Mouse (Mus musculus): Measurements from ENCODE around the gene Daw1. TPM values are rescaled to one million over a fixed set of nuclear protein-coding genes. Genes with fewer than 3 reads are reported as not detected.

The Daw1 gene
- polyA plus RNA-seq, 1 experiment from 2014 or later = not detected

- H3K9me3 ChIP-seq (replicated peaks) = no peaks in the 10 kb centered on the region
- H3K36me3 ChIP-seq = no peaks in the 10 kb centered on the region
- no peak overlapping the region for H3K27ac ChIP-seq
- DNase-seq (ENCODE audit: low spot score) = no peak
- no peaks in the 10 kb centered on the region for H3K27me3 ChIP-seq (ENCODE audit: low read depth, poor library complexity, severe bottlenecking)
- no peak overlapping the region for H3K4me3 ChIP-seq
- no peaks in the 10 kb centered on the region for H3K4me1 ChIP-seq
Measured at GRCm38 (mm10) chr1:83224423-83224960, 64.9 kb downstream of the Daw1 start.

GRCm38 (mm10) chr1:83227946-83228345 is 68.4 kb downstream of the Daw1 start:
- Histone ChIP-seq H3K27me3 (ENCODE audit: low read depth, poor library complexity, severe bottlenecking) (no peaks in the 10 kb centered on the region), H3K27ac (no peak overlapping the region), H3K36me3 (no peaks in the 10 kb centered on the region), H3K4me1 (no peaks in the 10 kb centered on the region), H3K9me3 (replicated peaks) (no peaks in the 10 kb centered on the region), H3K4me3 (no peak overlapping the region)
- DNase-seq (ENCODE audit: low spot score) = no peak
- WGBS = 86% methylated on average over 3 of the region's 3 CpGs

DNA sequence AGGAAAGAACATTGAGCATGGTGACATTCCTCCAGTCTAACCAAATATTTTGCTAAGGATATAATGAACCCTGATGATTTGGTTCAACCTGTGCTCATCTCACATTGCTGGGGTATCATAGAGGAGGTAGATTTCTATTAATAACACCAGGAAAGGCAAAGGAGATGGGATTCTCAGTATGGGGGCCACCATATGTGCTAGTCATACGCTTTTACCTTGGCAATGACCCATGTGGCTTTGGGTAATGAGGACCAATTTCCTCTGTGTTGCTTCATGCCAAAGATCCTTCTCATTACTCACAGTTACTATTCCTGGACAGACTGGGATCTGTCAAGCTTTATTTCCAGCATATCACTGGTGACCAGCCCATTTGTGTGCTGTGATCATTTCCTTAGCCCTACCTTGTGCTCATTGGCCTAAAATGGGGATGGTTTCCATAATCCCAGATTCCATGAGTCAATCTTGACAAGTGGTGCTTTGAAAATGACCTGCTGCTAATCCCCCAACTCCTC is 88.7 kb downstream of the Daw1 start:
- Histone ChIP-seq H3K27me3 (ENCODE audit: low read depth, poor library complexity, severe bottlenecking) (no peaks in the 10 kb centered on the region), H3K9me3 (replicated peaks) (no peaks in the 10 kb centered on the region), H3K4me1 (no peaks in the 10 kb centered on the region), H3K27ac (no peak overlapping the region), H3K36me3 (no peaks in the 10 kb centered on the region), H3K4me3 (no peak overlapping the region)
- DNase-seq (ENCODE audit: low spot score) = no peak
- 83% methylated on average over 1 of the region's 1 CpGs for WGBS

- Histone ChIP-seq H3K9me3 (replicated peaks) (no peaks in the 10 kb centered on the region), H3K36me3 (no peaks in the 10 kb centered on the region), H3K27me3 (ENCODE audit: low read depth, poor library complexity, severe bottlenecking) (no peaks in the 10 kb centered on the region), H3K4me3 (no peak overlapping the region), H3K27ac (no peak overlapping the region), H3K4me1 (no peaks in the 10 kb centered on the region)
- 78% methylated on average over 1 of the region's 1 CpGs for WGBS
- DNase-seq (ENCODE audit: low spot score) = no peak
Measured at GRCm38 (mm10) chr1:83251746-83252145, 92.2 kb downstream of the Daw1 start.

Other genes with a start within 250 kb of the Daw1 start
- 0.19 TPM in 1 of 2 replicates, not detected in the other for gene A030005L19Rik, start 246.4 kb upstream of the Daw1 start, polyA plus RNA-seq (2016; fragmentation: Nextera tagmentation; extraction: Ambion mirVana)
- gene A030014E15Rik, start 234.8 kb upstream of the Daw1 start, polyA plus RNA-seq (2016; fragmentation: Nextera tagmentation; extraction: Ambion mirVana) = not detected in 2 replicates
- not detected in 2 replicates for gene Gm6217, start 228.4 kb upstream of the Daw1 start, polyA plus RNA-seq (2016; fragmentation: Nextera tagmentation; extraction: Ambion mirVana)
- not detected in 2 replicates for gene A030003K21Rik, start 216.4 kb upstream of the Daw1 start, polyA plus RNA-seq (2016; fragmentation: Nextera tagmentation; extraction: Ambion mirVana)
- gene Gm7544, start 203.7 kb upstream of the Daw1 start, polyA plus RNA-seq (2016; fragmentation: Nextera tagmentation; extraction: Ambion mirVana) = not detected in 2 replicates
- gene Gm47955, start 199.5 kb upstream of the Daw1 start, polyA plus RNA-seq (2016; fragmentation: Nextera tagmentation; extraction: Ambion mirVana) = not detected in 2 replicates
- not detected in 2 replicates for gene Gm47959, start 159.2 kb upstream of the Daw1 start, polyA plus RNA-seq (2016; fragmentation: Nextera tagmentation; extraction: Ambion mirVana)
- 0.33 and 0.45 TPM in 2 replicates for gene Slc19a3, start 121.3 kb upstream of the Daw1 start, polyA plus RNA-seq (2016; fragmentation: Nextera tagmentation; extraction: Ambion mirVana)
- gene Krtap28-10, start 117.3 kb upstream of the Daw1 start, polyA plus RNA-seq (2016; fragmentation: Nextera tagmentation; extraction: Ambion mirVana) = not detected in 2 replicates
- not detected in 2 replicates for gene Gm47969, start 114.8 kb upstream of the Daw1 start, polyA plus RNA-seq (2016; fragmentation: Nextera tagmentation; extraction: Ambion mirVana)
- gene A030005K14Rik, start 100.4 kb upstream of the Daw1 start, polyA plus RNA-seq (2016; fragmentation: Nextera tagmentation; extraction: Ambion mirVana) = not detected in 2 replicates
- gene Krtap28-13, start 98.8 kb upstream of the Daw1 start, polyA plus RNA-seq (2016; fragmentation: Nextera tagmentation; extraction: Ambion mirVana) = not detected in 2 replicates
- not detected in 2 replicates for gene Ccl20, start 43.0 kb upstream of the Daw1 start, polyA plus RNA-seq (2016; fragmentation: Nextera tagmentation; extraction: Ambion mirVana)
- 0.29 and 0.41 TPM in 2 replicates for gene Sphkap, start 248.4 kb downstream of the Daw1 start, polyA plus RNA-seq (2016; fragmentation: Nextera tagmentation; extraction: Ambion mirVana)

Measured in limb, embryonic 10.5 days (tissue).